Mouse (Mus musculus) hindbrain, embryonic 10.5 days (tissue): ENCODE data around the gene Eipr1. TPM values are rescaled to one million over a fixed set of nuclear protein-coding genes. Genes with fewer than 3 reads are reported as not detected.

Source experiments
- DNase-seq: peaks from one replicate; pipeline ENCODE4 v3.0.0-alpha.2; 2017; ENCODE audit warnings: low spot score
- H3K27ac ChIP-seq: fragments of 300-500 bp; sonication (generic); 2 replicates; pipeline ENCODE4 v1.5.1; 2016; ENCODE audit warnings: mild to moderate bottlenecking, moderate library complexity
- H3K27me3 ChIP-seq: fragments of 300-500 bp; sonication (generic); 2 replicates; pipeline ENCODE4 v1.6.1; 2016; ENCODE audit warnings: mild to moderate bottlenecking; ENCODE audit not compliant: poor library complexity, insufficient read depth, severe bottlenecking
- H3K36me3 ChIP-seq: fragments of 300-500 bp; sonication (generic); 2 replicates; pipeline ENCODE4 v1.6.1; 2016; ENCODE audit warnings: mild to moderate bottlenecking, moderate library complexity
- H3K4me1 ChIP-seq: fragments of 300-500 bp; sonication (generic); replicated peaks from 2 replicates; pipeline ENCODE4 v1.6.1; 2016; ENCODE audit warnings: mild to moderate bottlenecking
- H3K4me3 ChIP-seq: fragments of 300-500 bp; sonication (generic); 2 replicates; pipeline ENCODE4 v1.5.1; 2016; ENCODE audit warnings: mild to moderate bottlenecking, moderate library complexity
- H3K9me3 ChIP-seq: fragments of 300-500 bp; sonication (generic); 2 replicates; pipeline ENCODE4 v1.6.1; 2016; ENCODE audit warnings: mild to moderate bottlenecking, moderate library complexity
- WGBS: fragments of 180-500 bp; shearing (Covaris S2); methylation state at CpG from one replicate; pipeline ENCODE4 v1.1.7; 2016; 5-methylcytosine and 5-hydroxymethylcytosine counted together
- polyA plus RNA-seq: library from polyadenylated mRNA; unstranded; fragments of >200 nt; fragmentation: Nextera tagmentation; extraction: Ambion mirVana; gene quantifications from 2 replicates; pipeline ENCODE4 v1.2.1, GENCODE M21; 2016

The Eipr1 gene
- polyA plus RNA-seq, 1 experiment from 2014 or later: 55.2 TPM

DNA sequence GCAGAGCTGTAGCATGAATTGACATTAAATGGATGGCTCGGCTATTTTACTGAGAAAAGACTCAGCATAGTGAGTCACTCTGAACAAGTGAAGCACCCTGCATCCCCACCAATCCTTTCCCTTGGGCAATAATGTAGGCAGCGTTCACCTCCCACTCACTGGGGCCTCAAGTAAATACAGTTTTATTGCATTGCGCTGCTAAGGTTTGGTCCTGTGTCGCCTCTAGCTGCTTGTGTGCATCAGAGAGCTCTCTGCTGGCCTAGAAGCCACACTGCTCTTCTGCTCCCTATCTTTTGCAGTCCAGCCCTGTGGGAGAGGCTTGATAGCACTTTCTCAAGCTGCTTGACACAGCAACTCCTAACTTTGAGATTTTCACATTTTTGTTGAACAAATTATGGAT is 86.7 kb downstream of the Eipr1 start:
- H3K4me3 ChIP-seq: no peak overlapping the region
- H3K36me3 ChIP-seq: no peaks in the 10 kb centered on the region
- WGBS: 83% methylated on average over 4 of the region's 4 CpGs
- 0 out of 2 replicates have a peak, but pooled peaks cover 10% of the 10 kb centered on the region for H3K9me3 ChIP-seq
- H3K27ac ChIP-seq: no peak overlapping the region
- H3K27me3 ChIP-seq: no peaks in the 10 kb centered on the region
- no peak for DNase-seq
- H3K4me1 ChIP-seq: peaks cover 6% of the 10 kb centered on the region

GRCm38 (mm10) chr12:28838971-28839370 is 87.4 kb downstream of the Eipr1 start:
- H3K4me1 ChIP-seq: peaks cover 6% of the 10 kb centered on the region
- no peaks in the 10 kb centered on the region for H3K27me3 ChIP-seq
- DNase-seq: no peak
- no peaks in the 10 kb centered on the region for H3K36me3 ChIP-seq
- 92% methylated on average over 7 of the region's 7 CpGs for WGBS
- no peak overlapping the region for H3K27ac ChIP-seq
- H3K4me3 ChIP-seq: no peak overlapping the region
- 0 out of 2 replicates have a peak, but pooled peaks cover 10% of the 10 kb centered on the region for H3K9me3 ChIP-seq

GRCm38 (mm10) chr12:28841179-28841698 is 89.6 kb downstream of the Eipr1 start:
- Histone ChIP-seq H3K27ac (no peak overlapping the region), H3K9me3 (0 out of 2 replicates have a peak, but pooled peaks cover 10% of the 10 kb centered on the region), H3K4me3 (no peak overlapping the region), H3K27me3 (no peaks in the 10 kb centered on the region), H3K36me3 (no peaks in the 10 kb centered on the region), H3K4me1 (peaks cover 6% of the 10 kb centered on the region)
- DNase-seq: no peak
- WGBS: 89% methylated on average over 5 of the region's 5 CpGs

GRCm38 (mm10) chr12:28845811-28846210 is 94.2 kb downstream of the Eipr1 start:
- 94% methylated on average over 8 of the region's 8 CpGs for whole genome bisulfite sequencing
- DNase-seq: no peak

DNA sequence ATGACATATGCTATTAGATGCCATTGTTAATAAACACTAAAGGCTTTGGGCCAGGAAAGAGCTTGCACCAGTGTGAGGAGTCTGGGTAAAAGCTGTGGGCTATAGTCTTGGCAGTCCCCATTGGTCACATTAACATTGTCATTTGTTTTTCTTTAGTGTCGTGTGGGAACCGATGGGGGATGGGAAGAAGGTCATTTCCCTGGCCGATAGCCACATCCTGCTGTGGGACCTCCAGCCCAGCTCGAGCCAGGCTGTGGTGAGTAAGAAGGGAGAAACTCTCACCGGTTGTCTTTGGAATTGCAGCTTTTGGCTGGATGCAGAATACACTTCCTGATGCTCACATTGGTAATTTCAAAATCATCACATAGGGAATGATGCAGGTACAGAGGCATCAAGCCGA is 95.8 kb downstream of the Eipr1 start:
- no peak for DNase-seq
- 76% methylated on average over 6 of the region's 6 CpGs for WGBS
- H3K4me1 ChIP-seq: peaks cover 18% of the 10 kb centered on the region
- no peak overlapping the region for H3K27ac ChIP-seq
- H3K36me3 ChIP-seq: no peaks in the 10 kb centered on the region
- 0 out of 2 replicates have a peak, but pooled peaks cover 7% of the 10 kb centered on the region for H3K9me3 ChIP-seq
- H3K4me3 ChIP-seq: no peak overlapping the region
- H3K27me3 ChIP-seq: no peaks in the 10 kb centered on the region

More at GRCm38 (mm10) chr12:28845811-28846210, 94.2 kb downstream of the Eipr1 start:
- Histone ChIP-seq H3K36me3 (no peaks in the 10 kb centered on the region), H3K4me3 (no peak overlapping the region), H3K27me3 (no peaks in the 10 kb centered on the region), H3K4me1 (peaks cover 18% of the 10 kb centered on the region), H3K9me3 (0 out of 2 replicates have a peak, but pooled peaks cover 10% of the 10 kb centered on the region), H3K27ac (no peak overlapping the region)

DNA sequence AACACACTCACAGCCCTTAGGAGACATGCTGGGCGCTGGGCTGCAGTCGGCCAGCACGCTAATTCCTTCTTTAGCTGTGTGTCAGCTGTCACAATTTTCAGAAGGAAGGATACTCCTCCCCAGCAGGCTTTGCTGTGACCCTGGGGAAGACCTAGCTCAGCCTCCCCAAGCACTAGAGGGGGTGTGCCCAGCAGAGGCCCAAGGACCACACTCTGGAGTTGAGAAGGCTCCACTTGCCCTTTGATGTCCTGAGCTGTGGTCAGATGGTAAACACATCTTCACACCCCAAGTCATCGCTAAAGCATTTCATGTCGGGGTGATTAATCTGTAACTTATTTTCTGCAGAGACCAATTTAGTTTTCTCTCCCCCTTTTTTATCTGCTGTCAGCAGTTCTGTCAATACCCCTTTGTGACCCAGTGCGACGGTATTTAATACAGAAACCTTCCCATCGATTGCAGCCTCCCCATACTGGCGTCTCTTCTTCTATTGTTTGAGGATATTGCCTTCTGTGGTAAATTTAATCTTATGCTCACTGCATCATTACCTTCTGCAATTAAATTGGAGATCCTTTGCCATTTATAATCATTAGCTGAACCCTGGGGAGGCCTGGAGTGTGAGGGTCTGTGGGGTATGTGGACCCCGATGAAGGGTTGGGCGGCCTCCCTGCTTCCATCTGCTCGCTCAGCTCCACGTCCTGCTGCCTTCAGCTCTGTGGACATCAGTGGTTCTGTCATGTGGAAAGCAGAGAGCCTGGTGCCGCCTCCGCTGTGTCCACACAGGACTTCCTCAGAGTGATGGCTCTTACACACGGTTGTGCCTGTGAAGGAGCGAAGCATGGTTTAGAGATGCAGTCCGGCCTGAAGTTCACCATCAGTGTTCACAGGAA is 97.4 kb downstream of the Eipr1 start:
- WGBS: 70% methylated on average over 18 of the region's 18 CpGs
- H3K36me3 ChIP-seq: no peaks in the 10 kb centered on the region
- H3K9me3 ChIP-seq: no peaks in the 10 kb centered on the region
- peak overlapping the region; percentile 71 for H3K27ac ChIP-seq
- DNase-seq: peak; percentile 10
- no peaks in the 10 kb centered on the region for H3K27me3 ChIP-seq
- H3K4me1 ChIP-seq: peaks cover 18% of the 10 kb centered on the region
- no peak overlapping the region for H3K4me3 ChIP-seq

DNA sequence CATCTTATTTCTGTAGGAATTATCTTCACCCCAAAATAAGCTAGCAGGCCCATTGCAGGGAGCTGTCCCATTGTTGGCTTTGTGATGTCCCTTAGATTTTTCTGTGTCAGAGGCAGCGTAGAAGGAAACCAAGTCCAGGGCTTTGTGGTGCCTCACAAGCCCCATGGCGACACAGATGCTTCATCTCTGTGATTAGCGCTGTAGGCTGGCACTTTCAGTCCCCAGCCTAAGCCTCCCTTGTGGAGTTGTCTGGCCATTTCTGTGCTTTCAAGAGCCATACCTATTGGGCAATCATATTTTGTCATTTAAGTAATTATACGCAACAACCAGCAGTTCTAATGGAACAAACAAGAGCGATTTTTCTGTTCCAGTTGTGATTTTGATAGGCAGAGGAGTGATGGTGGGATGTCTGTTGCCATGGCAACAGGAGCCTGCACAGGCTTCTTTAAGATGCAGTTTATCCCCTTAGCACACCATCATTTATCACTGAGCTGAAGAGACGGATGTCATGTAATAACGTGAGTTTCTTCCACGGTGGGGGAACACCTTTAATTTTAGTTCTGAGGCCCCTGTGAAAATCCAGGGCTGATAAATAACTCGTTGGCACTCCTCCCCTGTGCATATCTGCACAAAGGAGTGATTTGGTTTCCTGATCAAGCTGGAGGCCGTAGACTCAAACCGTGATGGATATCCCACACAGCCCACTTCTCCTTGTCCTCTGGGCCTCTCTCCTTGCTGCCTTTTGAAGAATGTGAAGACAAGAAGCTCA is 108.1 kb downstream of the Eipr1 start:
- 49% methylated on average over 11 of the region's 11 CpGs for WGBS
- peaks cover 7% of the 10 kb centered on the region; the same call in 1 of the 2 replicates for H3K36me3 ChIP-seq
- peaks cover 15% of the 10 kb centered on the region for H3K4me1 ChIP-seq
- H3K9me3 ChIP-seq: no peaks in the 10 kb centered on the region
- H3K4me3 ChIP-seq: no peak overlapping the region
- peak overlapping the region; percentile 85 for H3K27ac ChIP-seq
- no peaks in the 10 kb centered on the region for H3K27me3 ChIP-seq
- DNase-seq: peak; percentile 19

DNA sequence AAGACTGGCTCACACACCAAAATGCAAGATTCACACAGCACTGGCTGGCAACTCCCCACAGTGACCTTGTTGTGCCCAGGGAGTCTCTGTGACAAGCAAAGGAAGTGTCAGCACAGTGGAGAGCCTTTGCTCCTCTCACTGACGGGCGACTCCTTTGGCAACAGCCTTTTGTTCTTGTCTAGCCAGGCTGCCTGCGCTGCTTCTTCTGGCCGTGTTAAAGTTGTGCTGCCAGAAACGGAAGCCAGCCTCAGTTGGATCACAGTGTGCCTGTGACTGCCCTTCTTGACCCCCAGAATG is 108.6 kb downstream of the Eipr1 start:
- 23% methylated on average over 5 of the region's 5 CpGs for WGBS
- Histone ChIP-seq H3K27me3 (no peaks in the 10 kb centered on the region), H3K4me1 (peaks cover 15% of the 10 kb centered on the region), H3K27ac (peak overlapping the region; percentile 85), H3K9me3 (no peaks in the 10 kb centered on the region), H3K4me3 (no peak overlapping the region), H3K36me3 (peaks cover 11% of the 10 kb centered on the region; the same call in 1 of the 2 replicates)
- peak; percentile 54 for DNase-seq

GRCm38 (mm10) chr12:28863260-28863659 is 111.7 kb downstream of the Eipr1 start:
- Histone ChIP-seq H3K27ac (no peak overlapping the region), H3K4me1 (peaks cover 15% of the 10 kb centered on the region)

DNA sequence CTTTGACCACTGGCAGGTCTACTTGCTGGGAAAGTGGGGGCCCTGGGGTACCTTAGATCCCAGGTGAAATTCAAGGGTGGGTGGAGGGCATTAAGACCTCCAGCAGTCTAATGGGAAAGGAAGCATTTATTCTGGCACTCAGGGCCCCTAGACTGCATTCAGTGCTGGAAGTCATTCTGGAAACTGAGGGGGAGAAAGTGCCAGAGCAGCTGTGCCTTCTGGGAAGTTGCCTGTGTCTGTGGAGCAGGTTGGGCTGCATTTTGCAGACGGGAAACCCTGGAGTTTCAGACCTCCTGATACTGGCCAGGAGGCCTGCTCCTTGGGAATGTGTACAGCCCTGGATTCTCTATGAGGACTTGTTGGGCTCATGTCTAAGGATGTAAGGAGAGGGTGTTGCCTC is 114.5 kb downstream of the Eipr1 start:
- no peak for DNase-seq
- Histone ChIP-seq H3K36me3 (peaks cover 32% of the 10 kb centered on the region), H3K4me3 (no peak overlapping the region), H3K4me1 (no peaks in the 10 kb centered on the region), H3K27me3 (no peaks in the 10 kb centered on the region), H3K27ac (peak overlapping the region; percentile 54; the same call in 1 of the 2 replicates), H3K9me3 (no peaks in the 10 kb centered on the region)
- WGBS: 66% methylated on average over 1 of the region's 1 CpGs

More at GRCm38 (mm10) chr12:28863260-28863659, 111.7 kb downstream of the Eipr1 start:
- Histone ChIP-seq H3K27me3 (no peaks in the 10 kb centered on the region), H3K36me3 (peaks cover 28% of the 10 kb centered on the region), H3K9me3 (no peaks in the 10 kb centered on the region), H3K4me3 (no peak overlapping the region)
- WGBS: 94% methylated on average over 12 of the region's 12 CpGs
- no peak for DNase-seq

DNA sequence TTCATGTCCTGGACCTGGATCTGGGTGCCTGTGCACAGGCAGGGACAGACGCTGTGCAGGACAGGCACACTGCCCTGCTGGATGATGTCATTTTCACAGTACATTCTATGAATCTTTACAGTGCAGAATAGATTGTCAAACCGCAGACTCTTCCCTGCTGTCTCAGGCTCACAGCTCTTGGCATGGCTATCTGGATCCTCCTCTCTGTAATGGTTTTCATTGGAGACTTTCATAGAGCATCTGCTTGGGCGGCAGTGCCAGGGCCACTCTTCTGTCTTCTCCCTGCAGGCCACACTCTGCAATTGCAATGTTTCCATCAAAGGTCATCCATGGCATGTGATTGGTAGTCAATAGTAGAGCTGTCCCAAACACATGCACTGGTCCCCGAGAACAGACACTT is 117.2 kb downstream of the Eipr1 start:
- DNase-seq: no peak
- no peak overlapping the region for H3K4me3 ChIP-seq
- WGBS: 95% methylated on average over 4 of the region's 4 CpGs

DNA sequence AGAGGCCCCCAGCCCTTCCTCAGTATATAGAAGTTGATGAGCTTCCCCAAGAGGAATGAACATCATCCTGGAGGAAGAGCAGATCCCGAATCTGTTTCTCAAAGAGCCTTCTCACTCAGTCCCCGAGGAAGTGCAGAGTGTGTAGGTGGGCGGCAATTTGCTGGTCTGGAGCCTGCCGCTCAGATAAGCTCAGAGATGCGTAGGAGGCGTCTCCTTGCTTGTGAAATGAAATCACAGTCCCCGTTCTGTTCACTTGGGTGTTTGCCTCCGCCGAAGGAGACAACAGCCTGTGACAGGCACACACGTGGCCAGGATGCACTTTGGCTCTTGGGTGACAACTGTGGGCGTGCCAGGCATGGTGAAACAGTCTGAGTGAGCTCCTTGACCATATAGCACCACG is 120.7 kb downstream of the Eipr1 start:
- H3K27ac ChIP-seq: 0 out of 2 replicates have a peak overlapping the region, but pooled peaks have one; percentile 2
- H3K27me3 ChIP-seq: no peaks in the 10 kb centered on the region

More for the DNA sequence above, 117.2 kb downstream of the Eipr1 start:
- no peaks in the 10 kb centered on the region for H3K4me1 ChIP-seq
- H3K9me3 ChIP-seq: no peaks in the 10 kb centered on the region
- H3K27ac ChIP-seq: no peak overlapping the region
- H3K27me3 ChIP-seq: no peaks in the 10 kb centered on the region
- peaks cover 28% of the 10 kb centered on the region for H3K36me3 ChIP-seq

More for the DNA sequence above, 120.7 kb downstream of the Eipr1 start:
- 85% methylated on average over 12 of the region's 12 CpGs for WGBS
- H3K9me3 ChIP-seq: no peaks in the 10 kb centered on the region
- H3K36me3 ChIP-seq: peaks cover 11% of the 10 kb centered on the region; the same call in 1 of the 2 replicates
- DNase-seq: no peak
- H3K4me3 ChIP-seq: no peak overlapping the region
- no peaks in the 10 kb centered on the region for H3K4me1 ChIP-seq
